Mouse (Mus musculus) brain, embryonic 14.5 days (tissue): ENCODE data around the gene Cd69.

Experiments
- CTCF ChIP-seq: fragments of 200-500 bp; IDR thresholded peaks from 2 replicates; pipeline ENCODE4 v1.5.1; 2012; ENCODE audit warnings: inconsistent platforms, mild to moderate bottlenecking, moderate library complexity, borderline replicate concordance; ENCODE audit not compliant: insufficient read depth, insufficient read length; ENCODE audit errors: extremely low read depth
- POLR2A ChIP-seq: fragments of 200-500 bp; IDR thresholded peaks from 2 replicates; pipeline ENCODE4 v1.6.1; 2012; ENCODE audit warnings: mild to moderate bottlenecking, inconsistent platforms, borderline replicate concordance; ENCODE audit not compliant: poor library complexity, insufficient read depth, insufficient read length, severe bottlenecking; ENCODE audit errors: extremely low read depth

- TF ChIP-seq CTCF (no peak), POLR2A (no peak)
These were observed 40.5 kb downstream of the Cd69 start for GRCm38 (mm10) chr6:129234456-129235360.
